Mouse (Mus musculus): ENCODE data around the gene Fam126a. TPM values are rescaled to one million over a fixed set of nuclear protein-coding genes. Genes with fewer than 3 reads are reported as not detected.

The Fam126a gene
- polyA plus RNA-seq, 1 experiment from 2014 or later: 39.6 TPM

- WGBS: 93% methylated on average over 7 of the region's 7 CpGs
These were observed 10.9 kb downstream of the Fam126a start for GRCm38 (mm10) chr5:24019341-24020185.

GRCm38 (mm10) chr5:24018621-24019261, 11.7 kb downstream of the Fam126a start:
- ATAC-seq (replicated peaks; ENCODE audit: low FRiP score) (no peak), DNase-seq (ENCODE audit: low spot score) (no peak)
- Histone ChIP-seq H3K27me3 (replicated peaks; ENCODE audit: control insufficient read depth, insufficient read depth, low read length) (no peaks in the 10 kb centered on the region), H3K4me1 (replicated peaks; ENCODE audit: control insufficient read depth, insufficient read depth, low read length) (no peaks in the 10 kb centered on the region), H3K27ac (ENCODE audit: low read depth, low read length) (no peak overlapping the region), H3K9me3 (ENCODE audit: control insufficient read depth, low read length) (no peaks in the 10 kb centered on the region), H3K36me3 (ENCODE audit: control insufficient read depth, insufficient read depth, low read length) (no peaks in the 10 kb centered on the region), H3K9ac (ENCODE audit: low read depth, low read length) (no peak overlapping the region), H3K4me3 (ENCODE audit: low read depth, low read length) (no peak overlapping the region), H3K4me2 (no peak overlapping the region)
- WGBS: 85% methylated on average over 7 of the region's 7 CpGs

More at GRCm38 (mm10) chr5:24019341-24020185, 10.9 kb downstream of the Fam126a start:
- H3K9ac ChIP-seq (ENCODE audit: low read depth, low read length): no peak overlapping the region
- H3K27ac ChIP-seq (ENCODE audit: low read depth, low read length): no peak overlapping the region
- DNase-seq (ENCODE audit: low spot score): no peak
- H3K27me3 ChIP-seq (replicated peaks; ENCODE audit: control insufficient read depth, insufficient read depth, low read length): no peaks in the 10 kb centered on the region
- no peaks in the 10 kb centered on the region for H3K9me3 ChIP-seq (ENCODE audit: control insufficient read depth, low read length)
- H3K4me1 ChIP-seq (replicated peaks; ENCODE audit: control insufficient read depth, insufficient read depth, low read length): no peaks in the 10 kb centered on the region
- no peak overlapping the region for H3K4me2 ChIP-seq
- no peak overlapping the region for H3K4me3 ChIP-seq (ENCODE audit: low read depth, low read length)
- ATAC-seq (replicated peaks; ENCODE audit: low FRiP score): no peak
- no peaks in the 10 kb centered on the region for H3K36me3 ChIP-seq (ENCODE audit: control insufficient read depth, insufficient read depth, low read length)

- no peak overlapping the region for H3K4me3 ChIP-seq (ENCODE audit: low read depth, low read length)
- H3K9ac ChIP-seq (ENCODE audit: low read depth, low read length): no peak overlapping the region
- no peaks in the 10 kb centered on the region for H3K9me3 ChIP-seq (ENCODE audit: control insufficient read depth, low read length)
- 94% methylated on average over 1 of the region's 1 CpGs for WGBS
- no peak for ATAC-seq (replicated peaks; ENCODE audit: low FRiP score)
- no peaks in the 10 kb centered on the region for H3K27me3 ChIP-seq (replicated peaks; ENCODE audit: control insufficient read depth, insufficient read depth, low read length)
- H3K27ac ChIP-seq (ENCODE audit: low read depth, low read length): no peak overlapping the region
- H3K4me1 ChIP-seq (replicated peaks; ENCODE audit: control insufficient read depth, insufficient read depth, low read length): no peaks in the 10 kb centered on the region
- no peaks in the 10 kb centered on the region for H3K36me3 ChIP-seq (ENCODE audit: control insufficient read depth, insufficient read depth, low read length)
- no peak overlapping the region for H3K4me2 ChIP-seq
- DNase-seq (ENCODE audit: low spot score): no peak
These were observed 13.6 kb downstream of the Fam126a start for GRCm38 (mm10) chr5:24016912-24017311.

- Histone ChIP-seq H3K9ac (ENCODE audit: low read depth, low read length) (no peak overlapping the region), H3K27me3 (replicated peaks; ENCODE audit: control insufficient read depth, insufficient read depth, low read length) (no peaks in the 10 kb centered on the region), H3K4me2 (no peak overlapping the region), H3K9me3 (ENCODE audit: control insufficient read depth, low read length) (no peaks in the 10 kb centered on the region), H3K36me3 (ENCODE audit: control insufficient read depth, insufficient read depth, low read length) (no peaks in the 10 kb centered on the region), H3K4me3 (ENCODE audit: low read depth, low read length) (no peak overlapping the region), H3K27ac (ENCODE audit: low read depth, low read length) (no peak overlapping the region), H3K4me1 (replicated peaks; ENCODE audit: control insufficient read depth, insufficient read depth, low read length) (no peaks in the 10 kb centered on the region)
- ATAC-seq (replicated peaks; ENCODE audit: low FRiP score): no peak
- no peak for DNase-seq (ENCODE audit: low spot score)
- 77% methylated on average over 5 of the region's 5 CpGs for WGBS
These were observed 17.0 kb downstream of the Fam126a start for GRCm38 (mm10) chr5:24013338-24014003.

- ATAC-seq (replicated peaks; ENCODE audit: low FRiP score) (no peak), DNase-seq (ENCODE audit: low spot score) (no peak)
- H3K4me2 ChIP-seq: no peak overlapping the region
- H3K4me3 ChIP-seq (ENCODE audit: low read depth, low read length): no peak overlapping the region
- H3K9ac ChIP-seq (ENCODE audit: low read depth, low read length): no peak overlapping the region
- peaks cover 4% of the 10 kb centered on the region for H3K36me3 ChIP-seq (ENCODE audit: control insufficient read depth, insufficient read depth, low read length)
- H3K27ac ChIP-seq (ENCODE audit: low read depth, low read length): no peak overlapping the region
- WGBS: 67% methylated on average over 1 of the region's 1 CpGs
- no peaks in the 10 kb centered on the region for H3K9me3 ChIP-seq (ENCODE audit: control insufficient read depth, low read length)
- no peaks in the 10 kb centered on the region for H3K4me1 ChIP-seq (replicated peaks; ENCODE audit: control insufficient read depth, insufficient read depth, low read length)
- no peaks in the 10 kb centered on the region for H3K27me3 ChIP-seq (replicated peaks; ENCODE audit: control insufficient read depth, insufficient read depth, low read length)
These were observed 31.3 kb downstream of the Fam126a start for GRCm38 (mm10) chr5:23999083-23999671.

GRCm38 (mm10) chr5:23995951-23996350, 34.5 kb downstream of the Fam126a start:
- peaks cover 4% of the 10 kb centered on the region for H3K36me3 ChIP-seq (ENCODE audit: control insufficient read depth, insufficient read depth, low read length)
- H3K4me2 ChIP-seq: no peak overlapping the region
- no peaks in the 10 kb centered on the region for H3K4me1 ChIP-seq (replicated peaks; ENCODE audit: control insufficient read depth, insufficient read depth, low read length)
- 0 out of 2 replicates have a peak, but pooled peaks have one; percentile 29 for ATAC-seq (replicated peaks; ENCODE audit: low FRiP score)
- H3K27ac ChIP-seq (ENCODE audit: low read depth, low read length): no peak overlapping the region; the same call in 1 of the 2 replicates
- 79% methylated on average over 5 of the region's 5 CpGs for WGBS
- no peak overlapping the region for H3K4me3 ChIP-seq (ENCODE audit: low read depth, low read length)
- no peaks in the 10 kb centered on the region for H3K27me3 ChIP-seq (replicated peaks; ENCODE audit: control insufficient read depth, insufficient read depth, low read length)
- DNase-seq (ENCODE audit: low spot score): no peak
- H3K9ac ChIP-seq (ENCODE audit: low read depth, low read length): no peak overlapping the region
- no peaks in the 10 kb centered on the region for H3K9me3 ChIP-seq (ENCODE audit: control insufficient read depth, low read length)

- Histone ChIP-seq H3K4me3 (ENCODE audit: low read depth, low read length) (no peak overlapping the region), H3K27ac (ENCODE audit: low read depth, low read length) (no peak overlapping the region), H3K4me1 (replicated peaks; ENCODE audit: control insufficient read depth, insufficient read depth, low read length) (no peaks in the 10 kb centered on the region), H3K36me3 (ENCODE audit: control insufficient read depth, insufficient read depth, low read length) (peaks cover 6% of the 10 kb centered on the region), H3K27me3 (replicated peaks; ENCODE audit: control insufficient read depth, insufficient read depth, low read length) (no peaks in the 10 kb centered on the region), H3K9ac (ENCODE audit: low read depth, low read length) (no peak overlapping the region), H3K9me3 (ENCODE audit: control insufficient read depth, low read length) (no peaks in the 10 kb centered on the region), H3K4me2 (no peak overlapping the region)
- ATAC-seq (replicated peaks; ENCODE audit: low FRiP score): no peak
- 94% methylated on average over 3 of the region's 3 CpGs for WGBS
- no peak for DNase-seq (ENCODE audit: low spot score)
These were observed 35.6 kb downstream of the Fam126a start for GRCm38 (mm10) chr5:23994929-23995328.

- Histone ChIP-seq H3K36me3 (ENCODE audit: control insufficient read depth, insufficient read depth, low read length) (peaks cover 6% of the 10 kb centered on the region), H3K4me1 (replicated peaks; ENCODE audit: control insufficient read depth, insufficient read depth, low read length) (no peaks in the 10 kb centered on the region), H3K9ac (ENCODE audit: low read depth, low read length) (no peak overlapping the region), H3K4me2 (no peak overlapping the region), H3K4me3 (ENCODE audit: low read depth, low read length) (no peak overlapping the region), H3K27me3 (replicated peaks; ENCODE audit: control insufficient read depth, insufficient read depth, low read length) (no peaks in the 10 kb centered on the region), H3K9me3 (ENCODE audit: control insufficient read depth, low read length) (no peaks in the 10 kb centered on the region), H3K27ac (ENCODE audit: low read depth, low read length) (no peak overlapping the region)
- DNase-seq (ENCODE audit: low spot score) (no peak), ATAC-seq (replicated peaks; ENCODE audit: low FRiP score) (no peak)
- WGBS: 92% methylated on average over 2 of the region's 2 CpGs
These were observed 36.3 kb downstream of the Fam126a start for GRCm38 (mm10) chr5:23994231-23994630.
